Mouse (Mus musculus) forebrain, embryonic 16.5 days (tissue): ENCODE results near the gene Olfr559. TPM values are rescaled to one million over a fixed set of nuclear protein-coding genes. Genes with fewer than 3 reads are reported as not detected.

Experiments used
- ATAC-seq: fragments of 200-750 bp; cut with Nextera tagmentation; 2 replicates; pipeline ENCODE4 v1.8.0; 2017; ENCODE audit warnings: mild to moderate bottlenecking, moderate library complexity
- H3K27ac ChIP-seq: fragments of 300-500 bp; sonication (generic); 2 replicates; pipeline ENCODE4 v1.5.1; 2014; ENCODE audit warnings: low read length, control low read depth
- H3K27me3 ChIP-seq: fragments of 300-500 bp; sonication (generic); replicated peaks from 2 replicates; pipeline ENCODE4 v1.6.1; 2014; ENCODE audit warnings: low read length; ENCODE audit not compliant: control insufficient read depth, insufficient read depth
- H3K36me3 ChIP-seq: fragments of 300-500 bp; sonication (generic); 2 replicates; pipeline ENCODE4 v1.6.1; 2014; ENCODE audit not compliant: control insufficient read depth, insufficient read depth
- H3K4me1 ChIP-seq: fragments of 300-500 bp; sonication (generic); replicated peaks from 2 replicates; pipeline ENCODE4 v1.6.1; 2014; ENCODE audit warnings: low read length; ENCODE audit not compliant: control insufficient read depth, insufficient read depth
- H3K4me2 ChIP-seq: fragments of 300-500 bp; sonication (generic); 2 replicates; pipeline ENCODE4 v1.6.1; 2014; ENCODE audit warnings: mild to moderate bottlenecking, low read length, control low read depth
- H3K4me3 ChIP-seq: fragments of 300-500 bp; sonication (generic); replicated peaks from 2 replicates; pipeline ENCODE4 v1.5.1; 2014; ENCODE audit warnings: mild to moderate bottlenecking, low read length, control low read depth
- H3K9ac ChIP-seq: fragments of 300-500 bp; sonication (generic); replicated peaks from 2 replicates; pipeline ENCODE4 v1.6.1; 2014; ENCODE audit warnings: low read depth, low read length, control low read depth
- H3K9me3 ChIP-seq: fragments of 300-500 bp; sonication (generic); 2 replicates; pipeline ENCODE4 v1.6.1; 2016; ENCODE audit warnings: low read length; ENCODE audit not compliant: control insufficient read depth
- WGBS: fragments of 180-500 bp; shearing (Covaris S2); extraction: QIAGEN DNeasy Blood & Tissue Kit; methylation state at CpG from one replicate; pipeline ENCODE4 v1.1.7; 2014; 5-methylcytosine and 5-hydroxymethylcytosine counted together
- polyA plus RNA-seq: library from polyadenylated mRNA; unstranded; fragments of >200 nt; fragmentation: Nextera tagmentation; extraction: Ambion mirVana; gene quantifications from 2 replicates; pipeline ENCODE4 v1.2.1, GENCODE M21; 2015

The Olfr559 gene
- not detected in 2 replicates for polyA plus RNA-seq

- Histone ChIP-seq H3K9me3 (no peaks in the 10 kb centered on the region), H3K4me3 (no peak within 1 kb of the TSS), H3K27me3 (no peaks in the 10 kb centered on the region), H3K4me1 (no peaks in the 10 kb centered on the region), H3K27ac (no peak within 1 kb of the TSS), H3K9ac (no peak within 1 kb of the TSS), H3K36me3 (no peaks in the 10 kb centered on the region), H3K4me2 (no peak within 1 kb of the TSS)
- ATAC-seq, result no peak
Observed at GRCm38 (mm10) chr7:102727391-102727790, at the start of gene Olfr559. TSS of gene Olfr559 (minus strand) at chr7:102727491.

GRCm38 (mm10) chr7:102770921-102771320 lies 43.6 kb upstream of the Olfr559 start, which contains the start of gene Olfr561:
TSS of gene Olfr561 (plus strand) at chr7:102771221.
- H3K9ac ChIP-seq, result no peak within 1 kb of the TSS
- no peak within 1 kb of the TSS for H3K4me3 ChIP-seq

GRCm38 (mm10) chr7:102759266-102759665 lies 32.0 kb upstream of the Olfr559 start, which contains the start of the genes Olfr560 and Olfr78:
TSS of gene Olfr560 (minus strand) at chr7:102759366.
TSS of gene Olfr78 (minus strand) at chr7:102759471.
- Histone ChIP-seq H3K27ac (no peak within 1 kb of the TSS), H3K9ac (no peak within 1 kb of the TSS), H3K4me3 (no peak within 1 kb of the TSS), H3K4me2 (no peak within 1 kb of the TSS), H3K27me3 (no peaks in the 10 kb centered on the region), H3K4me1 (no peaks in the 10 kb centered on the region), H3K36me3 (no peaks in the 10 kb centered on the region), H3K9me3 (no peaks in the 10 kb centered on the region)
- no peak for ATAC-seq
- 70% methylated on average over 4 of the region's 4 CpGs for WGBS

More at GRCm38 (mm10) chr7:102770921-102771320, 43.6 kb upstream of the Olfr559 start, which contains the start of gene Olfr561:
- no peak for ATAC-seq
- Histone ChIP-seq H3K27me3 (no peaks in the 10 kb centered on the region), H3K36me3 (no peaks in the 10 kb centered on the region), H3K4me1 (no peaks in the 10 kb centered on the region), H3K27ac (no peak within 1 kb of the TSS), H3K9me3 (no peaks in the 10 kb centered on the region), H3K4me2 (no peak within 1 kb of the TSS)
- 84% methylated on average over 2 of the region's 2 CpGs for WGBS

- WGBS, result 21% methylated on average over 1 of the region's 1 CpGs
- Histone ChIP-seq H3K9ac (no peak overlapping the region), H3K9me3 (no peaks in the 10 kb centered on the region), H3K27ac (no peak overlapping the region), H3K27me3 (no peaks in the 10 kb centered on the region), H3K4me1 (no peaks in the 10 kb centered on the region), H3K4me2 (no peak overlapping the region), H3K36me3 (no peaks in the 10 kb centered on the region), H3K4me3 (no peak overlapping the region)
- ATAC-seq, result no peak
Observed at GRCm38 (mm10) chr7:102752086-102752485, 24.8 kb upstream of the Olfr559 start.

GRCm38 (mm10) chr7:102737705-102738104 lies 10.4 kb upstream of the Olfr559 start:
- no peaks in the 10 kb centered on the region for H3K36me3 ChIP-seq
- no peak overlapping the region for H3K4me2 ChIP-seq
- H3K27ac ChIP-seq, result no peak overlapping the region
- ATAC-seq, result no peak
- no peak overlapping the region for H3K4me3 ChIP-seq
- no peaks in the 10 kb centered on the region for H3K9me3 ChIP-seq
- no peaks in the 10 kb centered on the region for H3K27me3 ChIP-seq
- H3K4me1 ChIP-seq, result no peaks in the 10 kb centered on the region
- whole genome bisulfite sequencing, result 78% methylated on average over 2 of the region's 2 CpGs
- H3K9ac ChIP-seq, result no peak overlapping the region

GRCm38 (mm10) chr7:102733793-102734192 lies 6.5 kb upstream of the Olfr559 start:
- Histone ChIP-seq H3K9me3 (no peaks in the 10 kb centered on the region), H3K4me1 (no peaks in the 10 kb centered on the region), H3K4me3 (no peak overlapping the region), H3K9ac (no peak overlapping the region), H3K27me3 (no peaks in the 10 kb centered on the region), H3K4me2 (no peak overlapping the region), H3K36me3 (no peaks in the 10 kb centered on the region), H3K27ac (no peak overlapping the region)
- 100% methylated on average over 1 of the region's 1 CpGs for WGBS
- ATAC-seq, result no peak

GRCm38 (mm10) chr7:102718970-102719369 lies 8.3 kb downstream of the Olfr559 start, which contains the start of gene Olfr33:
TSS of gene Olfr33 (minus strand) at chr7:102719070.
- WGBS, result 42% methylated on average over 1 of the region's 1 CpGs
- no peaks in the 10 kb centered on the region for H3K36me3 ChIP-seq
- ATAC-seq, result no peak
- H3K4me1 ChIP-seq, result no peaks in the 10 kb centered on the region
- no peak within 1 kb of the TSS for H3K4me3 ChIP-seq
- H3K27me3 ChIP-seq, result no peaks in the 10 kb centered on the region
- no peak within 1 kb of the TSS for H3K27ac ChIP-seq
- H3K9ac ChIP-seq, result no peak within 1 kb of the TSS
- no peaks in the 10 kb centered on the region for H3K9me3 ChIP-seq
- no peak within 1 kb of the TSS for H3K4me2 ChIP-seq

- H3K4me2 ChIP-seq, result no peak within 1 kb of the TSS
- H3K9ac ChIP-seq, result no peak within 1 kb of the TSS
- no peaks in the 10 kb centered on the region for H3K4me1 ChIP-seq
- H3K27me3 ChIP-seq, result no peaks in the 10 kb centered on the region
- no peaks in the 10 kb centered on the region for H3K36me3 ChIP-seq
- no peak for ATAC-seq
- no peak within 1 kb of the TSS for H3K27ac ChIP-seq
- H3K4me3 ChIP-seq, result no peak within 1 kb of the TSS
- H3K9me3 ChIP-seq, result no peaks in the 10 kb centered on the region
Observed at GRCm38 (mm10) chr7:102701915-102702314, 25.4 kb downstream of the Olfr559 start, which contains the start of gene Olfr558. TSS of gene Olfr558 (plus strand) at chr7:102702215.

- Histone ChIP-seq H3K36me3 (no peaks in the 10 kb centered on the region), H3K4me2 (no peak overlapping the region), H3K27ac (no peak overlapping the region), H3K4me1 (no peaks in the 10 kb centered on the region), H3K9ac (no peak overlapping the region), H3K27me3 (no peaks in the 10 kb centered on the region), H3K4me3 (no peak overlapping the region), H3K9me3 (no peaks in the 10 kb centered on the region)
- no peak for ATAC-seq
- WGBS, result 91% methylated on average over 7 of the region's 7 CpGs
Observed at GRCm38 (mm10) chr7:102698461-102698860, 28.8 kb downstream of the Olfr559 start.
